Mouse (Mus musculus): Measurements from ENCODE around the gene Grin2a. TPM values are rescaled to one million over a fixed set of nuclear protein-coding genes. Genes with fewer than 3 reads are reported as not detected.

Grin2a gene
- polyA plus RNA-seq, 1 experiment from 2014 or later = 0.06 TPM

GRCm38 (mm10) chr16:9895581-9895980, 99.8 kb downstream of the Grin2a start:
- Histone ChIP-seq H3K4me1 (ENCODE audit: insufficient read depth, low read length) (no peaks in the 10 kb centered on the region), H3K4me3 (ENCODE audit: low read length) (no peak overlapping the region), H3K36me3 (ENCODE audit: insufficient read depth, low read length) (no peaks in the 10 kb centered on the region), H3K27me3 (ENCODE audit: insufficient read depth, low read length) (no peaks in the 10 kb centered on the region), H3K9ac (replicated peaks; ENCODE audit: low read length) (no peak overlapping the region), H3K9me3 (ENCODE audit: low read length) (no peaks in the 10 kb centered on the region), H3K4me2 (replicated peaks; ENCODE audit: low read depth, low read length) (no peak overlapping the region), H3K27ac (ENCODE audit: low read length) (no peak overlapping the region)
- no peak for ATAC-seq (ENCODE audit: low FRiP score, low TSS enrichment)
- WGBS = 76% methylated on average over 7 of the region's 7 CpGs

- H3K27me3 ChIP-seq (ENCODE audit: insufficient read depth, low read length) = no peaks in the 10 kb centered on the region
- H3K4me2 ChIP-seq (replicated peaks; ENCODE audit: low read depth, low read length) = no peak overlapping the region
- H3K4me3 ChIP-seq (ENCODE audit: low read length) = no peak overlapping the region
- WGBS = 58% methylated on average over 4 of the region's 4 CpGs
- no peak overlapping the region for H3K9ac ChIP-seq (replicated peaks; ENCODE audit: low read length)
- H3K4me1 ChIP-seq (ENCODE audit: insufficient read depth, low read length) = no peaks in the 10 kb centered on the region
- no peak for ATAC-seq (ENCODE audit: low FRiP score, low TSS enrichment)
- H3K27ac ChIP-seq (ENCODE audit: low read length) = no peak overlapping the region
- H3K9me3 ChIP-seq (ENCODE audit: low read length) = no peaks in the 10 kb centered on the region
- no peaks in the 10 kb centered on the region for H3K36me3 ChIP-seq (ENCODE audit: insufficient read depth, low read length)
Observed at GRCm38 (mm10) chr16:9886155-9886554, 109.2 kb downstream of the Grin2a start.

- Histone ChIP-seq H3K4me3 (ENCODE audit: low read length) (no peak overlapping the region), H3K27ac (ENCODE audit: low read length) (no peak overlapping the region), H3K27me3 (ENCODE audit: insufficient read depth, low read length) (no peaks in the 10 kb centered on the region), H3K9me3 (ENCODE audit: low read length) (no peaks in the 10 kb centered on the region), H3K36me3 (ENCODE audit: insufficient read depth, low read length) (no peaks in the 10 kb centered on the region), H3K4me2 (replicated peaks; ENCODE audit: low read depth, low read length) (no peak overlapping the region), H3K4me1 (ENCODE audit: insufficient read depth, low read length) (no peaks in the 10 kb centered on the region), H3K9ac (replicated peaks; ENCODE audit: low read length) (no peak overlapping the region)
- WGBS = 90% methylated on average over 2 of the region's 2 CpGs
- no peak for ATAC-seq (ENCODE audit: low FRiP score, low TSS enrichment)
Observed at GRCm38 (mm10) chr16:9884141-9884540, 111.2 kb downstream of the Grin2a start.

- 77% methylated on average over 4 of the region's 4 CpGs for WGBS
- no peaks in the 10 kb centered on the region for H3K4me1 ChIP-seq (ENCODE audit: insufficient read depth, low read length)
- no peaks in the 10 kb centered on the region for H3K36me3 ChIP-seq (ENCODE audit: insufficient read depth, low read length)
- no peaks in the 10 kb centered on the region for H3K9me3 ChIP-seq (ENCODE audit: low read length)
- no peak overlapping the region for H3K4me3 ChIP-seq (ENCODE audit: low read length)
- no peak overlapping the region for H3K27ac ChIP-seq (ENCODE audit: low read length)
- no peak overlapping the region for H3K4me2 ChIP-seq (replicated peaks; ENCODE audit: low read depth, low read length)
- no peak overlapping the region for H3K9ac ChIP-seq (replicated peaks; ENCODE audit: low read length)
- ATAC-seq (ENCODE audit: low FRiP score, low TSS enrichment) = no peak
- no peaks in the 10 kb centered on the region for H3K27me3 ChIP-seq (ENCODE audit: insufficient read depth, low read length)
Observed at GRCm38 (mm10) chr16:9882420-9882819, 112.9 kb downstream of the Grin2a start.

- H3K27ac ChIP-seq (ENCODE audit: low read length) = no peak overlapping the region
- whole genome bisulfite sequencing = 39% methylated on average over 4 of the region's 4 CpGs
- H3K27me3 ChIP-seq (ENCODE audit: insufficient read depth, low read length) = no peaks in the 10 kb centered on the region
- H3K36me3 ChIP-seq (ENCODE audit: insufficient read depth, low read length) = no peaks in the 10 kb centered on the region
- no peaks in the 10 kb centered on the region for H3K4me1 ChIP-seq (ENCODE audit: insufficient read depth, low read length)
- no peaks in the 10 kb centered on the region for H3K9me3 ChIP-seq (ENCODE audit: low read length)
- H3K9ac ChIP-seq (replicated peaks; ENCODE audit: low read length) = no peak overlapping the region
- no peak for ATAC-seq (ENCODE audit: low FRiP score, low TSS enrichment)
- H3K4me3 ChIP-seq (ENCODE audit: low read length) = no peak overlapping the region
- no peak overlapping the region for H3K4me2 ChIP-seq (replicated peaks; ENCODE audit: low read depth, low read length)
Observed at GRCm38 (mm10) chr16:9873001-9873400, 122.4 kb downstream of the Grin2a start.

- no peak overlapping the region for H3K4me3 ChIP-seq (ENCODE audit: low read length)
- H3K27me3 ChIP-seq (ENCODE audit: insufficient read depth, low read length) = no peaks in the 10 kb centered on the region
- H3K27ac ChIP-seq (ENCODE audit: low read length) = no peak overlapping the region
- ATAC-seq (ENCODE audit: low FRiP score, low TSS enrichment) = no peak
- H3K36me3 ChIP-seq (ENCODE audit: insufficient read depth, low read length) = no peaks in the 10 kb centered on the region
- no peak overlapping the region for H3K4me2 ChIP-seq (replicated peaks; ENCODE audit: low read depth, low read length)
- H3K9ac ChIP-seq (replicated peaks; ENCODE audit: low read length) = no peak overlapping the region
- H3K4me1 ChIP-seq (ENCODE audit: insufficient read depth, low read length) = no peaks in the 10 kb centered on the region
- 78% methylated on average over 3 of the region's 3 CpGs for WGBS
- H3K9me3 ChIP-seq (ENCODE audit: low read length) = no peaks in the 10 kb centered on the region
Observed at GRCm38 (mm10) chr16:9865710-9866109, 129.7 kb downstream of the Grin2a start.

- WGBS = 77% methylated on average over 4 of the region's 4 CpGs
Observed at GRCm38 (mm10) chr16:9865039-9865438, 130.3 kb downstream of the Grin2a start.

GRCm38 (mm10) chr16:9857758-9858157, 137.6 kb downstream of the Grin2a start:
- no peak for ATAC-seq (ENCODE audit: low FRiP score, low TSS enrichment)
- H3K4me1 ChIP-seq (ENCODE audit: insufficient read depth, low read length) = no peaks in the 10 kb centered on the region
- no peak overlapping the region for H3K27ac ChIP-seq (ENCODE audit: low read length)
- H3K9ac ChIP-seq (replicated peaks; ENCODE audit: low read length) = no peak overlapping the region
- no peak overlapping the region for H3K4me3 ChIP-seq (ENCODE audit: low read length)
- H3K9me3 ChIP-seq (ENCODE audit: low read length) = no peaks in the 10 kb centered on the region
- no peak overlapping the region for H3K4me2 ChIP-seq (replicated peaks; ENCODE audit: low read depth, low read length)
- H3K27me3 ChIP-seq (ENCODE audit: insufficient read depth, low read length) = no peaks in the 10 kb centered on the region
- H3K36me3 ChIP-seq (ENCODE audit: insufficient read depth, low read length) = no peaks in the 10 kb centered on the region
- WGBS = 80% methylated on average over 2 of the region's 2 CpGs

More at GRCm38 (mm10) chr16:9865039-9865438, 130.3 kb downstream of the Grin2a start:
- ATAC-seq (ENCODE audit: low FRiP score, low TSS enrichment) = no peak
- Histone ChIP-seq H3K27ac (ENCODE audit: low read length) (no peak overlapping the region), H3K4me2 (replicated peaks; ENCODE audit: low read depth, low read length) (no peak overlapping the region), H3K27me3 (ENCODE audit: insufficient read depth, low read length) (no peaks in the 10 kb centered on the region), H3K9ac (replicated peaks; ENCODE audit: low read length) (no peak overlapping the region), H3K9me3 (ENCODE audit: low read length) (no peaks in the 10 kb centered on the region), H3K4me1 (ENCODE audit: insufficient read depth, low read length) (no peaks in the 10 kb centered on the region), H3K4me3 (ENCODE audit: low read length) (no peak overlapping the region), H3K36me3 (ENCODE audit: insufficient read depth, low read length) (no peaks in the 10 kb centered on the region)

- Histone ChIP-seq H3K9ac (replicated peaks; ENCODE audit: low read length) (no peak overlapping the region), H3K9me3 (ENCODE audit: low read length) (no peaks in the 10 kb centered on the region), H3K4me2 (replicated peaks; ENCODE audit: low read depth, low read length) (no peak overlapping the region), H3K4me1 (ENCODE audit: insufficient read depth, low read length) (no peaks in the 10 kb centered on the region), H3K36me3 (ENCODE audit: insufficient read depth, low read length) (no peaks in the 10 kb centered on the region), H3K27me3 (ENCODE audit: insufficient read depth, low read length) (no peaks in the 10 kb centered on the region), H3K4me3 (ENCODE audit: low read length) (no peak overlapping the region), H3K27ac (ENCODE audit: low read length) (no peak overlapping the region)
- 86% methylated on average over 12 of the region's 12 CpGs for WGBS
- no peak for ATAC-seq (ENCODE audit: low FRiP score, low TSS enrichment)
Observed at GRCm38 (mm10) chr16:9851265-9851988, 143.9 kb downstream of the Grin2a start.

GRCm38 (mm10) chr16:9841496-9841895, 153.9 kb downstream of the Grin2a start:
- Histone ChIP-seq H3K9ac (replicated peaks; ENCODE audit: low read length) (no peak overlapping the region), H3K36me3 (ENCODE audit: insufficient read depth, low read length) (no peaks in the 10 kb centered on the region), H3K27ac (ENCODE audit: low read length) (no peak overlapping the region), H3K4me1 (ENCODE audit: insufficient read depth, low read length) (no peaks in the 10 kb centered on the region), H3K4me3 (ENCODE audit: low read length) (no peak overlapping the region), H3K27me3 (ENCODE audit: insufficient read depth, low read length) (no peaks in the 10 kb centered on the region), H3K4me2 (replicated peaks; ENCODE audit: low read depth, low read length) (no peak overlapping the region), H3K9me3 (ENCODE audit: low read length) (no peaks in the 10 kb centered on the region)
- 54% methylated on average over 3 of the region's 3 CpGs for WGBS
- ATAC-seq (ENCODE audit: low FRiP score, low TSS enrichment) = no peak
